Comparison of ENCODE assay signal across 11 mouse cellular contexts in genomic region chr1:51795586-51796309, GRCm38 (mm10).
A peak's percentile ranks its signal among the peaks of the same experiment; 100 is the strongest.
DNase-seq lines count a peak whose midpoint lies in the region; ATAC-seq lines count a peak whose summit lies in the region.
"Had no signal": no experiment of that assay in that cellular context is flagged by ENCODE, and none has a peak within 500 bp of the region (broad histone marks: within the 10 kb centered on the region; RNA-seq: fewer than 3 reads in every experiment).

No protein-coding gene starts in this region.

- peaks cover 46% of the 10 kb centered on the region for H3K36me3 ChIP-seq in forebrain, embryonic 12.5 days (replicated peaks)

- ATAC-seq in forebrain, embryonic 12.5 days (ENCODE audit: low FRiP score) = peak; percentile 71
- ATAC-seq: liver, postnatal 0 days had no signal

- no peak overlapping the region for H3K4me3 ChIP-seq in forebrain, embryonic 12.5 days (replicated peaks)
- H3K4me3 ChIP-seq: embryonic facial prominence, embryonic 12.5 days; left cerebral cortex, adult 2 months had no signal

- H3K9me3 ChIP-seq in forebrain, embryonic 12.5 days = no peaks in the 10 kb centered on the region
- H3K9me3 ChIP-seq: embryonic facial prominence, embryonic 12.5 days had no signal

- H3K4me1 ChIP-seq in forebrain, embryonic 12.5 days = peaks cover 26% of the 10 kb centered on the region

- peak overlapping the region; percentile 59 for H3K27ac ChIP-seq in forebrain, embryonic 12.5 days
- H3K27ac ChIP-seq: embryonic facial prominence, embryonic 12.5 days; left cerebral cortex, adult 2 months had no signal

- WGBS in forebrain, embryonic 12.5 days = 67% methylated on average over 9 of the region's 9 CpGs

- peak; percentile 26 to 31 for DNase-seq in right cerebral cortex, adult 2 months (ENCODE audit: low spot score in 2 of 2)
- no peak for DNase-seq in right cerebral cortex, postnatal 25 days
- DNase-seq in layer of hippocampus, postnatal 10 days (ENCODE audit: low spot score in 2 of 2) = peak; percentile 22 to 39
- DNase-seq in gastrocnemius, postnatal 10 days = no peak
- no peak for DNase-seq in heart, adult 9 months (ENCODE audit: low spot score in 2 of 2)
- DNase-seq in gastrocnemius, postnatal 4 days (ENCODE audit: low spot score in 2 of 2) = no peak
- DNase-seq: gastrocnemius, postnatal 36 days; liver, postnatal 0 days had no signal

- no peak overlapping the region for H3K4me2 ChIP-seq in forebrain, embryonic 12.5 days
- H3K4me2 ChIP-seq: embryonic facial prominence, embryonic 12.5 days had no signal

- H3K27me3 ChIP-seq in forebrain, embryonic 12.5 days = no peaks in the 10 kb centered on the region
- H3K27me3 ChIP-seq: embryonic facial prominence, embryonic 12.5 days had no signal

- no peak overlapping the region for H3K9ac ChIP-seq in forebrain, embryonic 12.5 days
- H3K9ac ChIP-seq: embryonic facial prominence, embryonic 12.5 days; liver, postnatal 0 days had no signal

Comparison
In these comparisons a context has a peak if more than half of its experiments do, and no peak if none do; other contexts are left out.
1. DNase-seq: peak in right cerebral cortex, adult 2 months (2 of 2) and layer of hippocampus, postnatal 10 days (2 of 2); none in right cerebral cortex, postnatal 25 days (single experiment), gastrocnemius, postnatal 10 days (single experiment), heart, adult 9 months (0 of 2) and gastrocnemius, postnatal 4 days (0 of 2).